Mouse (Mus musculus): ENCODE measurements at regions not wholly inside any gene's neighbourhood (a gene's known extent, or its start where the extent isn't known, plus 50 kb on each side); places are given as distances from the start of the nearest gene placed in this dataset.
A peak's percentile ranks its signal among the peaks of the same experiment; 100 is the strongest.

DNA sequence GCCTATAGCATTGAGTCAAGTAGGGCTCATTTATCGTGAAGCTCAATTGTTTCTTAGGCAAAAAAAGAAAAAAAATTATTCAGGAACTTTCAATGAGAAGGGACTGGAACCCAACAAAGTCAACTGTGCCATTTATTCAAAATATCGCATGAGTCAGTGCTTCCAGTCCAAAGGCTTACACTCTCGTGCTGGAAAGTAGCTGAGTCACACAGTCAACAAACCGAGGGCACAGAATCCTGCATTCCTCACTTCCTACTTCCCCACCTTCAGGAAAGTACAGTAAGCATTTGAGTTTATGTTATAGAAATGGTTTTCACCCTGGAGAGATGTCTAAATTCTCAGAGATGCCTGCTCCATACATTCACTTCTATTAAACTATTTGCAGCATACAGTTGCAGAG, 194.3 kb upstream of the Impad1 start:
- Histone ChIP-seq H3K27me3 (ENCODE audit: control insufficient read depth, insufficient read depth, low read length) (no peaks in the 10 kb centered on the region), H3K4me3 (replicated peaks; ENCODE audit: insufficient read depth, low read depth, low read length) (no peak overlapping the region), H3K4me1 (ENCODE audit: control insufficient read depth, insufficient read depth, low read length) (no peaks in the 10 kb centered on the region), H3K27ac (ENCODE audit: insufficient read depth, low read length) (no peak overlapping the region)
- WGBS: 80% methylated on average over 4 of the region's 4 CpGs
- TF ChIP-seq CTCF (IDR thresholded peaks at IDR 0.05; ENCODE audit: borderline replicate concordance, insufficient read depth, low read depth, low read length) (no peak), POLR2A (IDR thresholded peaks at IDR 0.05; ENCODE audit: borderline replicate concordance, insufficient read depth, low read length) (no peak)
- DNase-seq: no peak

GRCm38 (mm10) chr4:4983474-4984194, 190.5 kb upstream of the Impad1 start:
- Histone ChIP-seq H3K27me3 (ENCODE audit: control insufficient read depth, insufficient read depth, low read length) (no peaks in the 10 kb centered on the region), H3K27ac (ENCODE audit: insufficient read depth, low read length) (no peak overlapping the region), H3K4me1 (ENCODE audit: control insufficient read depth, insufficient read depth, low read length) (no peaks in the 10 kb centered on the region), H3K4me3 (replicated peaks; ENCODE audit: insufficient read depth, low read depth, low read length) (no peak overlapping the region)
- TF ChIP-seq CTCF (IDR thresholded peaks at IDR 0.05; ENCODE audit: borderline replicate concordance, insufficient read depth, low read depth, low read length) (no peak), POLR2A (IDR thresholded peaks at IDR 0.05; ENCODE audit: borderline replicate concordance, insufficient read depth, low read length) (no peak)
- WGBS: 60% methylated on average over 1 of the region's 1 CpGs
- DNase-seq: no peak

- TF ChIP-seq POLR2A (IDR thresholded peaks at IDR 0.05; ENCODE audit: borderline replicate concordance, insufficient read depth, low read length) (no peak), CTCF (IDR thresholded peaks at IDR 0.05; ENCODE audit: borderline replicate concordance, insufficient read depth, low read depth, low read length) (no peak)
- DNase-seq: no peak
Observed at GRCm38 (mm10) chr4:4971800-4972319, 178.7 kb upstream of the Impad1 start.

DNA sequence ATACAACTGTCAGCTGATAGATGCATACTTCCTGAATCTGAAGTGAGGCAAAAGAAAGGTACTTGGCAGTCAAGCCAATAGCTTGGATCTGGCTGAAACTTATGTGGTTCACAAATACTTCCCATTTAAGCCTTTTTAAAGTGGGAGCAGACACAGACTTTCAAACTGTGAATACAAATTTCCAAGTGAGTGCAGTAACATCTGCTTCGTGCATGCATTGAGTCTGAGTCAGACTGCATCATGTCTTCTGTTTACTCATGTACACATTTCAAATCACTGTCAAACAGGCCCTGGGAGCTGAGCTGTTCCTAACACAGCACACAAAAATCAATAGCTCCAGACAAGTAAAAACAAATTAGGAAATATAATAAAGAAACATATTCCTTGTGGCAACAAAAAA, 155.8 kb upstream of the Impad1 start:
- WGBS: 20% methylated on average over 1 of the region's 1 CpGs
- no peak for DNase-seq

More at GRCm38 (mm10) chr4:4971800-4972319, 178.7 kb upstream of the Impad1 start:
- H3K4me3 ChIP-seq (replicated peaks; ENCODE audit: insufficient read depth, low read depth, low read length): no peak overlapping the region
- no peaks in the 10 kb centered on the region for H3K27me3 ChIP-seq (ENCODE audit: control insufficient read depth, insufficient read depth, low read length)
- 52% methylated on average over 2 of the region's 2 CpGs for WGBS
- H3K27ac ChIP-seq (ENCODE audit: insufficient read depth, low read length): no peak overlapping the region
- no peaks in the 10 kb centered on the region for H3K4me1 ChIP-seq (ENCODE audit: control insufficient read depth, insufficient read depth, low read length)

GRCm38 (mm10) chr4:4944498-4944897, 151.3 kb upstream of the Impad1 start:
- Histone ChIP-seq H3K27me3 (ENCODE audit: control insufficient read depth, insufficient read depth, low read length) (no peaks in the 10 kb centered on the region), H3K27ac (ENCODE audit: insufficient read depth, low read length) (no peak overlapping the region), H3K4me1 (ENCODE audit: control insufficient read depth, insufficient read depth, low read length) (no peaks in the 10 kb centered on the region), H3K4me3 (replicated peaks; ENCODE audit: insufficient read depth, low read depth, low read length) (no peak overlapping the region)
- TF ChIP-seq POLR2A (IDR thresholded peaks at IDR 0.05; ENCODE audit: borderline replicate concordance, insufficient read depth, low read length): no peak
- TF ChIP-seq CTCF (IDR thresholded peaks at IDR 0.05; ENCODE audit: borderline replicate concordance, insufficient read depth, low read depth, low read length): no peak
- DNase-seq: no peak

More for the DNA sequence above, 155.8 kb upstream of the Impad1 start:
- H3K27me3 ChIP-seq (ENCODE audit: control insufficient read depth, insufficient read depth, low read length): no peaks in the 10 kb centered on the region
- H3K27ac ChIP-seq (ENCODE audit: insufficient read depth, low read length): no peak overlapping the region
- no peaks in the 10 kb centered on the region for H3K4me1 ChIP-seq (ENCODE audit: control insufficient read depth, insufficient read depth, low read length)
- TF ChIP-seq POLR2A (IDR thresholded peaks at IDR 0.05; ENCODE audit: borderline replicate concordance, insufficient read depth, low read length) (no peak), CTCF (IDR thresholded peaks at IDR 0.05; ENCODE audit: borderline replicate concordance, insufficient read depth, low read depth, low read length) (no peak)
- no peak overlapping the region for H3K4me3 ChIP-seq (replicated peaks; ENCODE audit: insufficient read depth, low read depth, low read length)

- H3K4me3 ChIP-seq (replicated peaks; ENCODE audit: insufficient read depth, low read depth, low read length): no peak overlapping the region
- H3K27ac ChIP-seq (ENCODE audit: insufficient read depth, low read length): no peak overlapping the region
- DNase-seq: no peak
- no peaks in the 10 kb centered on the region for H3K27me3 ChIP-seq (ENCODE audit: control insufficient read depth, insufficient read depth, low read length)
- H3K4me1 ChIP-seq (ENCODE audit: control insufficient read depth, insufficient read depth, low read length): no peaks in the 10 kb centered on the region
- TF ChIP-seq CTCF (IDR thresholded peaks at IDR 0.05; ENCODE audit: borderline replicate concordance, insufficient read depth, low read depth, low read length) (no peak), POLR2A (IDR thresholded peaks at IDR 0.05; ENCODE audit: borderline replicate concordance, insufficient read depth, low read length) (no peak)
Observed at GRCm38 (mm10) chr4:4925741-4926140, 132.6 kb upstream of the Impad1 start.

GRCm38 (mm10) chr4:4920256-4920655, 127.1 kb upstream of the Impad1 start:
- 26% methylated on average over 1 of the region's 1 CpGs for WGBS
- DNase-seq: peak in 1 of 2 experiments; percentile 1

GRCm38 (mm10) chr4:4875257-4875656, 82.1 kb upstream of the Impad1 start:
- TF ChIP-seq CTCF (IDR thresholded peaks at IDR 0.05; ENCODE audit: borderline replicate concordance, insufficient read depth, low read depth, low read length): no peak
- no peak for TF ChIP-seq POLR2A (IDR thresholded peaks at IDR 0.05; ENCODE audit: borderline replicate concordance, insufficient read depth, low read length)
- Histone ChIP-seq H3K4me1 (ENCODE audit: control insufficient read depth, insufficient read depth, low read length) (no peaks in the 10 kb centered on the region), H3K27me3 (ENCODE audit: control insufficient read depth, insufficient read depth, low read length) (no peaks in the 10 kb centered on the region), H3K4me3 (replicated peaks; ENCODE audit: insufficient read depth, low read depth, low read length) (no peak overlapping the region), H3K27ac (ENCODE audit: insufficient read depth, low read length) (no peak overlapping the region)
- DNase-seq: peak in 1 of 2 experiments; percentile 1

More at GRCm38 (mm10) chr4:4920256-4920655, 127.1 kb upstream of the Impad1 start:
- H3K4me3 ChIP-seq (replicated peaks; ENCODE audit: insufficient read depth, low read depth, low read length): no peak overlapping the region
- no peaks in the 10 kb centered on the region for H3K4me1 ChIP-seq (ENCODE audit: control insufficient read depth, insufficient read depth, low read length)
- no peak for TF ChIP-seq CTCF (IDR thresholded peaks at IDR 0.05; ENCODE audit: borderline replicate concordance, insufficient read depth, low read depth, low read length)
- TF ChIP-seq POLR2A (IDR thresholded peaks at IDR 0.05; ENCODE audit: borderline replicate concordance, insufficient read depth, low read length): no peak
- H3K27ac ChIP-seq (ENCODE audit: insufficient read depth, low read length): no peak overlapping the region
- no peaks in the 10 kb centered on the region for H3K27me3 ChIP-seq (ENCODE audit: control insufficient read depth, insufficient read depth, low read length)

Measured in cerebellum, adult 2 months (tissue).